Mouse (Mus musculus) lung, adult 2 months (tissue): ENCODE data around the gene Fasn.

Source experiments
- CTCF ChIP-seq: fragments of 200-500 bp; IDR thresholded peaks from 2 replicates; pipeline ENCODE4 v1.5.1; 2011; ENCODE audit warnings: mild to moderate bottlenecking, low read length, control low read depth; ENCODE audit not compliant: insufficient read depth
- POLR2A ChIP-seq: fragments of 200-500 bp; IDR thresholded peaks from 2 replicates; pipeline ENCODE4 v1.6.1; 2011; ENCODE audit warnings: low read depth, mild to moderate bottlenecking, control low read depth, low read length, borderline replicate concordance; ENCODE audit errors: extremely low read depth

DNA sequence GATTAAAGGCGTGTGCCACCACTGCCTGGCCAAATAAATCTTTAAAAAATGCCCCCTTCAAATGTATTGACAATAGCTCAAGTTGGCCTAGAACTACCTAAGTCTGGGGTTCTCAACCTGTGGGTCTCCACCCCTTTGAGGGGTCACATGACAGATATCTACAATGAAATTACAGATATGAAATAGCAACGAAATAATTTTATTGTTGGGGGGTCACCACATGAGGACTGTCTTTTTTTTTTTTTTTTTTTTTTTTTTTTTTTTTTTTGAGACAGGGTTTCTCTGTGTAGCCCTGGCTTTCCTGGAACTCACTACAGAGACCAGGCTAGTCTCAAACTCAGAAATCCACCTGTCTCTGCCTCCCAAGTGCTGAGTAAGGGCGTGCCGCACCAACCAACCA is 20.0 kb upstream of the Fasn start:
- TF ChIP-seq CTCF (no peak), POLR2A (no peak)
